Mouse (Mus musculus): ENCODE data around the gene Ddx23. TPM values are rescaled to one million over a fixed set of nuclear protein-coding genes. Genes with fewer than 3 reads are reported as not detected.

Ddx23 gene
- polyA plus RNA-seq, 1 experiment from 2014 or later = 111 TPM

- H3K79me2 ChIP-seq (ENCODE audit: inconsistent target) = no peaks in the 10 kb centered on the region
- 87% methylated on average over 9 of the region's 9 CpGs for WGBS (ENCODE audit: missing documents)
- no peak overlapping the region for H3K27ac ChIP-seq
Measured at GRCm38 (mm10) chr15:98614551-98614950, 48.1 kb downstream of the Ddx23 start.

GRCm38 (mm10) chr15:98612229-98612628, 50.5 kb downstream of the Ddx23 start:
- H3K27ac ChIP-seq = no peak overlapping the region
- no peaks in the 10 kb centered on the region for H3K36me3 ChIP-seq (ENCODE audit: inconsistent target)
- WGBS (ENCODE audit: missing documents) = 96% methylated on average over 3 of the region's 3 CpGs
- no peaks in the 10 kb centered on the region for H3K79me2 ChIP-seq (ENCODE audit: inconsistent target)
- no peak overlapping the region for H3K4me3 ChIP-seq (ENCODE audit: inconsistent target)

More at GRCm38 (mm10) chr15:98614551-98614950, 48.1 kb downstream of the Ddx23 start:
- no peaks in the 10 kb centered on the region for H3K36me3 ChIP-seq (ENCODE audit: inconsistent target)
- H3K4me3 ChIP-seq (ENCODE audit: inconsistent target) = no peak overlapping the region

GRCm38 (mm10) chr15:98610131-98610633, 52.5 kb downstream of the Ddx23 start:
- Histone ChIP-seq H3K27ac (no peak overlapping the region), H3K4me3 (ENCODE audit: inconsistent target) (no peak overlapping the region), H3K36me3 (ENCODE audit: inconsistent target) (no peaks in the 10 kb centered on the region), H3K79me2 (ENCODE audit: inconsistent target) (no peaks in the 10 kb centered on the region)
- 21% methylated on average over 12 of the region's 12 CpGs for WGBS (ENCODE audit: missing documents)

- Histone ChIP-seq H3K79me2 (ENCODE audit: inconsistent target) (no peaks in the 10 kb centered on the region), H3K4me3 (ENCODE audit: inconsistent target) (no peak within 1 kb of the TSS), H3K36me3 (ENCODE audit: inconsistent target) (no peaks in the 10 kb centered on the region), H3K27ac (no peak within 1 kb of the TSS)
- WGBS (ENCODE audit: missing documents) = 1% methylated on average over 54 of the region's 75 CpGs
Measured at GRCm38 (mm10) chr15:98609331-98610130, 53.2 kb downstream of the Ddx23 start, which contains the start of gene Adcy6. Gene Adcy6, minus strand, starts transcription at chr15:98610076.

- 6% methylated on average over 11 of the region's 26 CpGs for WGBS (ENCODE audit: missing documents)
- Histone ChIP-seq H3K4me3 (ENCODE audit: inconsistent target) (no peak overlapping the region), H3K36me3 (ENCODE audit: inconsistent target) (no peaks in the 10 kb centered on the region), H3K27ac (no peak overlapping the region), H3K79me2 (ENCODE audit: inconsistent target) (no peaks in the 10 kb centered on the region)
Measured at GRCm38 (mm10) chr15:98608784-98609250, 53.9 kb downstream of the Ddx23 start.

GRCm38 (mm10) chr15:98608058-98608783, 54.5 kb downstream of the Ddx23 start:
- no peak overlapping the region for H3K4me3 ChIP-seq (ENCODE audit: inconsistent target)
- no peaks in the 10 kb centered on the region for H3K79me2 ChIP-seq (ENCODE audit: inconsistent target)
- WGBS (ENCODE audit: missing documents) = 39% methylated on average over 8 of the region's 10 CpGs
- no peak overlapping the region for H3K27ac ChIP-seq
- no peaks in the 10 kb centered on the region for H3K36me3 ChIP-seq (ENCODE audit: inconsistent target)

GRCm38 (mm10) chr15:98607557-98607956, 55.1 kb downstream of the Ddx23 start:
- Histone ChIP-seq H3K36me3 (ENCODE audit: inconsistent target) (no peaks in the 10 kb centered on the region), H3K4me3 (ENCODE audit: inconsistent target) (no peak overlapping the region), H3K79me2 (ENCODE audit: inconsistent target) (no peaks in the 10 kb centered on the region), H3K27ac (no peak overlapping the region)
- WGBS (ENCODE audit: missing documents) = 80% methylated on average over 4 of the region's 4 CpGs

- no peak overlapping the region for H3K27ac ChIP-seq
- no peak overlapping the region for H3K4me3 ChIP-seq (ENCODE audit: inconsistent target)
Measured at GRCm38 (mm10) chr15:98606739-98607138, 56.0 kb downstream of the Ddx23 start.

GRCm38 (mm10) chr15:98606051-98606536, 56.6 kb downstream of the Ddx23 start:
- 91% methylated on average over 12 of the region's 12 CpGs for WGBS (ENCODE audit: missing documents)

More at GRCm38 (mm10) chr15:98606739-98607138, 56.0 kb downstream of the Ddx23 start:
- H3K36me3 ChIP-seq (ENCODE audit: inconsistent target) = no peaks in the 10 kb centered on the region
- WGBS (ENCODE audit: missing documents) = 88% methylated on average over 9 of the region's 9 CpGs
- H3K79me2 ChIP-seq (ENCODE audit: inconsistent target) = no peaks in the 10 kb centered on the region

GRCm38 (mm10) chr15:98604041-98604575, 58.6 kb downstream of the Ddx23 start:
- H3K36me3 ChIP-seq (ENCODE audit: inconsistent target) = no peaks in the 10 kb centered on the region
- no peak overlapping the region for H3K4me3 ChIP-seq (ENCODE audit: inconsistent target)
- H3K27ac ChIP-seq = no peak overlapping the region
- no peaks in the 10 kb centered on the region for H3K79me2 ChIP-seq (ENCODE audit: inconsistent target)
- WGBS (ENCODE audit: missing documents) = 96% methylated on average over 24 of the region's 24 CpGs

More at GRCm38 (mm10) chr15:98606051-98606536, 56.6 kb downstream of the Ddx23 start:
- Histone ChIP-seq H3K36me3 (ENCODE audit: inconsistent target) (no peaks in the 10 kb centered on the region), H3K27ac (no peak overlapping the region), H3K79me2 (ENCODE audit: inconsistent target) (no peaks in the 10 kb centered on the region), H3K4me3 (ENCODE audit: inconsistent target) (no peak overlapping the region)

- H3K36me3 ChIP-seq (ENCODE audit: inconsistent target) = no peaks in the 10 kb centered on the region
- H3K79me2 ChIP-seq (ENCODE audit: inconsistent target) = no peaks in the 10 kb centered on the region
- 92% methylated on average over 4 of the region's 4 CpGs for WGBS (ENCODE audit: missing documents)
- no peak overlapping the region for H3K4me3 ChIP-seq (ENCODE audit: inconsistent target)
- no peak overlapping the region for H3K27ac ChIP-seq
Measured at GRCm38 (mm10) chr15:98602921-98603458, 59.7 kb downstream of the Ddx23 start.

- Histone ChIP-seq H3K79me2 (ENCODE audit: inconsistent target) (no peaks in the 10 kb centered on the region), H3K27ac (no peak overlapping the region), H3K4me3 (ENCODE audit: inconsistent target) (no peak overlapping the region), H3K36me3 (ENCODE audit: inconsistent target) (no peaks in the 10 kb centered on the region)
- 91% methylated on average over 12 of the region's 13 CpGs for whole genome bisulfite sequencing (ENCODE audit: missing documents)
Measured at GRCm38 (mm10) chr15:98602191-98602881, 60.4 kb downstream of the Ddx23 start.

GRCm38 (mm10) chr15:98601832-98602190, 60.9 kb downstream of the Ddx23 start:
- Histone ChIP-seq H3K4me3 (ENCODE audit: inconsistent target) (no peak overlapping the region), H3K79me2 (ENCODE audit: inconsistent target) (no peaks in the 10 kb centered on the region), H3K36me3 (ENCODE audit: inconsistent target) (no peaks in the 10 kb centered on the region), H3K27ac (no peak overlapping the region)
- WGBS (ENCODE audit: missing documents) = 88% methylated on average over 7 of the region's 7 CpGs

All from macrophage (primary cell).